Mouse (Mus musculus) heart, postnatal 14 days (tissue): ENCODE results near the gene Pparg. TPM values are rescaled to one million over a fixed set of nuclear protein-coding genes. Genes with fewer than 3 reads are reported as not detected.

ENCODE experiments used
- total RNA-seq, 2 experiments: library from RNA; stranded (reverse); gene quantifications; 2 replicates each; pipeline ENCODE4 v1.2.3; 2021

Gene Pparg
- total RNA-seq, 2 experiments from 2014 or later: 14.1 to 21.6 TPM

Other genes with a start within 250 kb of the Pparg start
- gene Syn2, start 226.0 kb upstream of the Pparg start, total RNA-seq: 1 to 10 TPM; 5.1 to 5.4 TPM
- not detected for gene Gm17482, start 133.6 kb upstream of the Pparg start, total RNA-seq
- 10 to 100 TPM; 27.9 to 29.4 TPM for gene Timp4, start 108.7 kb upstream of the Pparg start, total RNA-seq
- 1 to 10 TPM; 7.0 to 7.5 TPM for gene Tsen2, start 183.7 kb downstream of the Pparg start, total RNA-seq
- under 1 TPM; 0.22 TPM for gene Mkrn2os, start 231.6 kb downstream of the Pparg start, total RNA-seq
- gene Mkrn2, start 241.0 kb downstream of the Pparg start, total RNA-seq: 10 to 100 TPM; 35.4 to 36.0 TPM